Mouse (Mus musculus) kidney, postnatal 0 days (tissue): ENCODE results near the gene Mthfd2l. TPM values are rescaled to one million over a fixed set of nuclear protein-coding genes. Genes with fewer than 3 reads are reported as not detected.
A peak's percentile ranks its signal among the peaks of the same experiment; 100 is the strongest.

Source experiments
- ATAC-seq: fragments of 200-750 bp; cut with Nextera tagmentation; replicated peaks from 2 replicates; pipeline ENCODE4 v1.8.0; 2017; ENCODE audit warnings: low read depth, moderate number of reproducible peaks, moderate TSS enrichment, moderate library complexity; ENCODE audit not compliant: low FRiP score
- DNase-seq: peaks from one replicate; pipeline ENCODE4 v3.0.0-alpha.2; 2016; ENCODE audit warnings: low spot score
- H3K27ac ChIP-seq: fragments of 300-500 bp; sonication (generic); 2 replicates; pipeline ENCODE4 v1.5.1; 2014; ENCODE audit warnings: mild to moderate bottlenecking
- H3K27me3 ChIP-seq: fragments of 300-500 bp; sonication (generic); 2 replicates; pipeline ENCODE4 v1.6.1; 2014; ENCODE audit warnings: low read length, mixed read lengths; ENCODE audit not compliant: insufficient read depth
- H3K36me3 ChIP-seq: fragments of 300-500 bp; sonication (generic); 2 replicates; pipeline ENCODE4 v1.6.1; 2014; ENCODE audit warnings: low read length, mixed read lengths; ENCODE audit not compliant: insufficient read depth
- H3K4me1 ChIP-seq: fragments of 300-500 bp; sonication (generic); replicated peaks from 2 replicates; pipeline ENCODE4 v1.6.1; 2014; ENCODE audit warnings: antibody characterized with exemption, low read length, mixed read lengths; ENCODE audit not compliant: insufficient read depth
- H3K4me2 ChIP-seq: fragments of 300-500 bp; sonication (generic); 2 replicates; pipeline ENCODE4 v1.6.1; 2014; ENCODE audit warnings: mild to moderate bottlenecking, low read length, moderate library complexity, mixed read lengths
- H3K4me3 ChIP-seq: fragments of 300-500 bp; sonication (generic); replicated peaks from 2 replicates; pipeline ENCODE4 v1.5.1; 2014; ENCODE audit warnings: low read depth, low read length
- H3K9ac ChIP-seq: fragments of 300-500 bp; sonication (generic); 2 replicates; pipeline ENCODE4 v1.6.1; 2014; ENCODE audit warnings: low read depth, low read length
- H3K9me3 ChIP-seq: fragments of 300-500 bp; sonication (generic); replicated peaks from 2 replicates; pipeline ENCODE4 v1.6.1; 2016; ENCODE audit warnings: low read length, inconsistent platforms, mixed read lengths
- CTCF ChIP-seq: IDR thresholded peaks from 2 replicates; pipeline ENCODE4 v1.5.1; 2016; ENCODE audit warnings: antibody characterized with exemption, low read depth, mild to moderate bottlenecking, moderate library complexity
- WGBS: fragments of 180-500 bp; shearing (Covaris S2); extraction: QIAGEN DNeasy Blood & Tissue Kit; methylation state at CpG from one replicate; pipeline ENCODE4 v1.1.7; 2014; 5-methylcytosine and 5-hydroxymethylcytosine counted together
- polyA plus RNA-seq: library from polyadenylated mRNA; unstranded; fragments of >200 nt; fragmentation: Nextera tagmentation; extraction: Ambion mirVana; gene quantifications from 2 replicates; pipeline ENCODE4 v1.2.1, GENCODE M21; 2015

The Mthfd2l gene
- polyA plus RNA-seq, 1 experiment from 2014 or later: 90.5 TPM

- no peaks in the 10 kb centered on the region for H3K9me3 ChIP-seq
- ATAC-seq (no peak; the same call in 1 of the 2 replicates), DNase-seq (peak; percentile 58)
- H3K4me2 ChIP-seq: peak overlapping the region; percentile 67
- peaks cover 5% of the 10 kb centered on the region; the same call in 1 of the 2 replicates for H3K27me3 ChIP-seq
- H3K9ac ChIP-seq: no peak overlapping the region
- no peak overlapping the region for H3K27ac ChIP-seq
- peaks cover 7% of the 10 kb centered on the region; the same call in 1 of the 2 replicates for H3K4me1 ChIP-seq
- H3K36me3 ChIP-seq: no peaks in the 10 kb centered on the region
- TF ChIP-seq CTCF: peak; percentile 62
- WGBS: 10% methylated on average over 10 of the region's 10 CpGs
- peak overlapping the region; percentile 21; the same call in 1 of the 2 replicates for H3K4me3 ChIP-seq
These were observed 28.3 kb upstream of the Mthfd2l start for GRCm38 (mm10) chr5:90902380-90903260.

GRCm38 (mm10) chr5:90903339-90904020 is 27.4 kb upstream of the Mthfd2l start, which contains the start of gene Cxcl2:
Gene Cxcl2, plus strand, starts transcription at chr5:90903871.
- H3K9ac ChIP-seq: no peak within 1 kb of the TSS

GRCm38 (mm10) chr5:90908983-90909382 is 21.9 kb upstream of the Mthfd2l start:
- WGBS: 2% methylated on average over 2 of the region's 2 CpGs
- Histone ChIP-seq H3K4me3 (no peak overlapping the region), H3K27ac (no peak overlapping the region), H3K4me2 (no peak overlapping the region), H3K36me3 (no peaks in the 10 kb centered on the region), H3K4me1 (peaks cover under 1% of the 10 kb centered on the region; the same call in 1 of the 2 replicates), H3K9me3 (no peaks in the 10 kb centered on the region), H3K9ac (no peak overlapping the region), H3K27me3 (peaks cover 3% of the 10 kb centered on the region; the same call in 1 of the 2 replicates)
- DNase-seq (peak; percentile 86), ATAC-seq (no peak)
- peak; percentile 91 for TF ChIP-seq CTCF

More at GRCm38 (mm10) chr5:90903339-90904020, 27.4 kb upstream of the Mthfd2l start, which contains the start of gene Cxcl2:
- no peaks in the 10 kb centered on the region for H3K9me3 ChIP-seq
- no peak for TF ChIP-seq CTCF
- H3K36me3 ChIP-seq: no peaks in the 10 kb centered on the region
- no peak within 1 kb of the TSS for H3K27ac ChIP-seq
- ATAC-seq: peak; percentile 80
- peaks cover 5% of the 10 kb centered on the region; the same call in 1 of the 2 replicates for H3K27me3 ChIP-seq
- no peak for DNase-seq
- H3K4me1 ChIP-seq: peaks cover 7% of the 10 kb centered on the region; the same call in 1 of the 2 replicates
- H3K4me3 ChIP-seq: peak within 1 kb of the TSS; percentile 21; the same call in 1 of the 2 replicates
- 6% methylated on average over 22 of the region's 22 CpGs for WGBS
- H3K4me2 ChIP-seq: peak within 1 kb of the TSS; percentile 67

GRCm38 (mm10) chr5:90919495-90919894 is 11.4 kb upstream of the Mthfd2l start:
- WGBS: 78% methylated on average over 2 of the region's 2 CpGs
- no peak overlapping the region for H3K9ac ChIP-seq
- no peaks in the 10 kb centered on the region for H3K36me3 ChIP-seq
- H3K4me3 ChIP-seq: no peak overlapping the region
- no peaks in the 10 kb centered on the region for H3K9me3 ChIP-seq
- H3K4me1 ChIP-seq: no peaks in the 10 kb centered on the region
- no peak for TF ChIP-seq CTCF
- DNase-seq (no peak), ATAC-seq (no peak)
- H3K4me2 ChIP-seq: no peak overlapping the region
- no peak overlapping the region for H3K27ac ChIP-seq
- H3K27me3 ChIP-seq: no peaks in the 10 kb centered on the region

GRCm38 (mm10) chr5:90922958-90923357 is 8.0 kb upstream of the Mthfd2l start:
- no peak for DNase-seq
- TF ChIP-seq CTCF: no peak
- no peaks in the 10 kb centered on the region for H3K36me3 ChIP-seq

GRCm38 (mm10) chr5:90930546-90930945 is 371 bp upstream of the Mthfd2l start:
- H3K36me3 ChIP-seq: no peaks in the 10 kb centered on the region
- H3K9me3 ChIP-seq: no peaks in the 10 kb centered on the region
- H3K27me3 ChIP-seq: no peaks in the 10 kb centered on the region
- WGBS: 22% methylated on average over 2 of the region's 2 CpGs
- H3K27ac ChIP-seq: peak overlapping the region; percentile 96
- no peak for TF ChIP-seq CTCF
- H3K4me1 ChIP-seq: 0 out of 2 replicates have a peak, but pooled peaks cover 3% of the 10 kb centered on the region
- peak overlapping the region; percentile 57 for H3K4me3 ChIP-seq
- peak overlapping the region; percentile 55 for H3K4me2 ChIP-seq
- DNase-seq (no peak), ATAC-seq (no peak)
- peak overlapping the region; percentile 84; the same call in 1 of the 2 replicates for H3K9ac ChIP-seq

More at GRCm38 (mm10) chr5:90922958-90923357, 8.0 kb upstream of the Mthfd2l start:
- no peak overlapping the region for H3K4me2 ChIP-seq
- no peak overlapping the region for H3K27ac ChIP-seq
- no peaks in the 10 kb centered on the region for H3K9me3 ChIP-seq
- H3K4me1 ChIP-seq: no peaks in the 10 kb centered on the region
- H3K27me3 ChIP-seq: no peaks in the 10 kb centered on the region
- 78% methylated on average over 4 of the region's 4 CpGs for WGBS
- no peak overlapping the region for H3K4me3 ChIP-seq
- no peak overlapping the region for H3K9ac ChIP-seq
- no peak for ATAC-seq
